Mouse (Mus musculus) embryonic facial prominence, embryonic 14.5 days (tissue): Measurements from ENCODE around the gene Pde10a. TPM values are rescaled to one million over a fixed set of nuclear protein-coding genes. Genes with fewer than 3 reads are reported as not detected.

Experiments
- ATAC-seq: fragments of 200-750 bp; cut with Nextera tagmentation; 2 replicates; pipeline ENCODE4 v1.8.0; 2017; ENCODE audit warnings: low read depth, moderate number of reproducible peaks, moderate TSS enrichment
- DNase-seq: peaks from one replicate; pipeline ENCODE4 v3.0.0-alpha.2; 2015; ENCODE audit warnings: low spot score
- H3K27ac ChIP-seq: fragments of 300-500 bp; sonication (generic); replicated peaks from 2 replicates; pipeline ENCODE4 v1.5.1; 2014; ENCODE audit warnings: low read depth, mild to moderate bottlenecking, low read length, moderate library complexity
- H3K27me3 ChIP-seq: fragments of 300-500 bp; sonication (generic); replicated peaks from 2 replicates; pipeline ENCODE4 v1.6.1; 2014; ENCODE audit warnings: low read length; ENCODE audit not compliant: control insufficient read depth, insufficient read depth
- H3K36me3 ChIP-seq: fragments of 300-500 bp; sonication (generic); 2 replicates; pipeline ENCODE4 v1.6.1; 2014; ENCODE audit warnings: low read length, mixed read lengths; ENCODE audit not compliant: control insufficient read depth, insufficient read depth
- H3K4me1 ChIP-seq: fragments of 300-500 bp; sonication (generic); 2 replicates; pipeline ENCODE4 v1.6.1; 2014; ENCODE audit warnings: antibody characterized with exemption, low read length; ENCODE audit not compliant: control insufficient read depth, insufficient read depth
- H3K4me2 ChIP-seq: fragments of 300-500 bp; sonication (generic); 2 replicates; pipeline ENCODE4 v1.6.1; 2014; ENCODE audit warnings: low read depth, mild to moderate bottlenecking, low read length, moderate library complexity, mixed read lengths
- H3K4me3 ChIP-seq: fragments of 300-500 bp; sonication (generic); 2 replicates; pipeline ENCODE4 v1.5.1; 2014; ENCODE audit warnings: low read depth, mild to moderate bottlenecking, low read length
- H3K9ac ChIP-seq: fragments of 300-500 bp; sonication (generic); 2 replicates; pipeline ENCODE4 v1.6.1; 2014; ENCODE audit warnings: low read depth, mild to moderate bottlenecking, low read length, moderate library complexity, mixed read lengths
- H3K9me3 ChIP-seq: fragments of 300-500 bp; sonication (generic); 2 replicates; pipeline ENCODE4 v1.6.1; 2016; ENCODE audit warnings: low read length; ENCODE audit not compliant: control insufficient read depth
- WGBS: fragments of 180-500 bp; shearing (Covaris S2); extraction: QIAGEN DNeasy Blood & Tissue Kit; methylation state at CpG from one replicate; pipeline ENCODE4 v1.1.7; 2014; 5-methylcytosine and 5-hydroxymethylcytosine counted together
- polyA plus RNA-seq: library from polyadenylated mRNA; unstranded; fragments of >200 nt; fragmentation: Nextera tagmentation; extraction: Ambion mirVana; gene quantifications from 2 replicates; pipeline ENCODE4 v1.2.1, GENCODE M21; 2014

Gene Pde10a
- polyA plus RNA-seq, 1 experiment from 2014 or later, result 2.3 TPM

DNA sequence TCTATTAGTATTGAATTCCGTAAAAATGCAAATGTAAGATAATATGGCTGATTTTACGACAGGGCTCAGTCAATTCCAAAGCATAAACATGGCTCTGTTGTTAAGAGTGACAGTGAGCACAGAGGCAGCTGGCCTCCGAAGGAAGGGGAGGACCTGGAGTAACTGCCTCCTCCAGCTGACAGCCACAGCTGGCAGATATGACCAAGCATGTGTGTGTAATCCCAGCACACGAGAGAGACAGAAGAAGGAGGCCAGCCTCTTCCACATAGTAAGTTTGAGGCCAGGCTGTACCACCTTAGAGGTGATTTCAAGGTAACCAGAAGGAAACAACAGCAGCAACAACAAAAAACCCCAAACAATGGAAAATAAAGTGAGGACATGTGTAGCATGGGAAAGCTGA, 397.9 kb downstream of the Pde10a start:
- ATAC-seq, result no peak
- no peak overlapping the region for H3K4me3 ChIP-seq
- H3K4me1 ChIP-seq, result no peaks in the 10 kb centered on the region
- H3K9ac ChIP-seq, result no peak overlapping the region
- no peaks in the 10 kb centered on the region for H3K9me3 ChIP-seq
- no peaks in the 10 kb centered on the region for H3K36me3 ChIP-seq
- DNase-seq, result no peak
- no peak overlapping the region for H3K27ac ChIP-seq
- 37% methylated on average over 4 of the region's 4 CpGs for WGBS
- H3K4me2 ChIP-seq, result no peak overlapping the region
- no peaks in the 10 kb centered on the region for H3K27me3 ChIP-seq

DNA sequence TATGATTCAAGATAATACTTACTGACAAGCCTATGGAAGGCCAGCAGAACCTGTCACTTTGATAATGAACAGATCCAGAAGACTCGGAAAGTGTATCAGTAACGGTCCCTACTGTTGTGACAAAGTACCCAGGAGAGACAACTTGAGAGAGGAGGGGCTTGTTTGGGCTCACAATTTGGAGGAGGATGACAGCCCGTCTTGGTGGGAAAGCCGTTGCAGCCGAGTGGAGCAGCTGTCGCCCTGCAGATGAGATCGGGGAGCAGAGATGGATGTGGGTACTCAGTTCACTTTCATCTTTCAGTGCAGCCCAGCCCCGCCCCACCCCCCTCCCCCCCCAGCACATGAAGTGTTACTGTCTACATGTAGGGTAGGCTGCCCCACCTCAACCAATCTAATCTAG, 398.6 kb downstream of the Pde10a start:
- WGBS, result 80% methylated on average over 8 of the region's 8 CpGs
- no peaks in the 10 kb centered on the region for H3K36me3 ChIP-seq
- no peaks in the 10 kb centered on the region for H3K9me3 ChIP-seq
- H3K4me1 ChIP-seq, result no peaks in the 10 kb centered on the region
- no peak overlapping the region for H3K4me2 ChIP-seq
- no peak overlapping the region for H3K27ac ChIP-seq
- no peak overlapping the region for H3K4me3 ChIP-seq
- no peak overlapping the region for H3K9ac ChIP-seq
- H3K27me3 ChIP-seq, result no peaks in the 10 kb centered on the region
- ATAC-seq (no peak), DNase-seq (no peak)

DNA sequence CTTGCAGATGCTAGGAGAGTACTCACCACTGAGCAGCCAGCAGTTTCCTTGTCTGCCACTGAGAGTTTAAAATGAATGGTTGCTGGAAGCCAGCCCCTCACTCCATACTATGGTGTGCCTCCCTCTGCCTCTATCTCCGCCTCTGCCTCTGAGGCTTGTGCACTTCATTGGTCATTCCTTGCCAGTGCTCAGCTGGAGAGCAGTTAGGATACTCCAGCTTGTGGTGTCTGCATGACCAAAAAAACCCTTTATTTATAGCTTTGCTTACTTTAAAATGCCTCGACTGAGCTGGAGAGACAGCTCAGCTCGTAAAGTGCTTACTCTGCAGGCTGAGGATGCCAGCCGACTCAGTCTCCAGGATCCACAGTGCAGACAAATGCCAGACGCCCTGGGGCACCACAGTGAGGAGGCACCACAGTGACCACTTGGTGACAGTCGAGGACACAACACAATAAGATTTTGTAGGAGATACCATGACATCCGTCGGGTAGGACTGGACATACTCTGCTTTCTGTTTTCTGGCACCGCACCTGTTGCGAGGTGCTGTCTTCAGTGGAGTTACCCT, 400.7 kb downstream of the Pde10a start:
- ATAC-seq, result no peak
- Histone ChIP-seq H3K27me3 (no peaks in the 10 kb centered on the region), H3K4me1 (no peaks in the 10 kb centered on the region), H3K27ac (no peak overlapping the region), H3K4me2 (no peak overlapping the region), H3K9ac (no peak overlapping the region), H3K36me3 (no peaks in the 10 kb centered on the region), H3K4me3 (no peak overlapping the region), H3K9me3 (no peaks in the 10 kb centered on the region)
- 56% methylated on average over 10 of the region's 10 CpGs for WGBS
- DNase-seq, result peak; percentile 22

DNA sequence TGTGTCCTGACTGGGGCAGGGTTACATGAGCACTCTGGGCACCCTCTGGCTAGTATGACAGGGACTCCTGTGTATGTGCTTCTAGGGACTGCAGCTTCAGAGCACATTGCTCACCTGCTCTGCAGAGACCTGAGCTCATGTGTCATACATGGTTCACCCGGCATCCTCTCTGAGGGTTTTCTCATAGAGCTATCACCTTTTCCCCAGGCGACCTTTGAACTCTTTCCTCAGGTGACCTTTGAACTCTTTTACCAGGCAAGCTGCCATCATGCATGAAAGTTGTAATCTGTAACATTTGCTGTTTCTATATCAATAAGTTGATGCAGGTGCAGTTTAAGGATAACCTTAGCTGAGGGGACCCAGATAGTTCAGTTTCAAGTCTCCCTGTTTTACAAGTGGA, 403.4 kb downstream of the Pde10a start:
- Histone ChIP-seq H3K4me1 (no peaks in the 10 kb centered on the region), H3K27me3 (no peaks in the 10 kb centered on the region), H3K9me3 (no peaks in the 10 kb centered on the region), H3K4me2 (no peak overlapping the region), H3K9ac (no peak overlapping the region), H3K36me3 (no peaks in the 10 kb centered on the region), H3K4me3 (no peak overlapping the region), H3K27ac (no peak overlapping the region)
- WGBS, result 48% methylated on average over 2 of the region's 2 CpGs
- no peak for DNase-seq
- no peak for ATAC-seq

DNA sequence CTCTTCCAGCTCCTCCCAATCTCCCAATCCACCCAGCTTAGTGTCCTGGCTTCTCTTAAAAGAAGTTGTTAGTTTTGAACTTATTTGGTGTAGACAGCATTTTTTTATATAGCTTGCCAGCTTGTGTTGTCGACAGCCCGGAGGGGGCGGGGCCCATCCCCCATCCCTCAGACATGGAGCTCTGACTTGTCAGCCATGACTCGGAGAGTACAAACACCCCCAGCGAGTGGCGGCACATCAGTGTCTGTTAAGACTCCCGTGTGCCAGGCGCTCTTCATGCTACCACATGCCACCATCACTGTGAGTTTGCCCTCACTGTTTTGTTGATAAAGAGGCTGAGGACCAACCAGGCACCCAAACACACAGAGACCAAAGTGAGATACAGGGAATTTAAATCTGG, 404.5 kb downstream of the Pde10a start:
- 57% methylated on average over 8 of the region's 8 CpGs for WGBS
- Histone ChIP-seq H3K9me3 (no peaks in the 10 kb centered on the region), H3K27ac (no peak overlapping the region), H3K4me3 (no peak overlapping the region), H3K36me3 (no peaks in the 10 kb centered on the region), H3K9ac (no peak overlapping the region), H3K4me2 (no peak overlapping the region), H3K4me1 (no peaks in the 10 kb centered on the region), H3K27me3 (peaks cover 4% of the 10 kb centered on the region; the same call in 1 of the 2 replicates)
- DNase-seq (no peak), ATAC-seq (no peak)

DNA sequence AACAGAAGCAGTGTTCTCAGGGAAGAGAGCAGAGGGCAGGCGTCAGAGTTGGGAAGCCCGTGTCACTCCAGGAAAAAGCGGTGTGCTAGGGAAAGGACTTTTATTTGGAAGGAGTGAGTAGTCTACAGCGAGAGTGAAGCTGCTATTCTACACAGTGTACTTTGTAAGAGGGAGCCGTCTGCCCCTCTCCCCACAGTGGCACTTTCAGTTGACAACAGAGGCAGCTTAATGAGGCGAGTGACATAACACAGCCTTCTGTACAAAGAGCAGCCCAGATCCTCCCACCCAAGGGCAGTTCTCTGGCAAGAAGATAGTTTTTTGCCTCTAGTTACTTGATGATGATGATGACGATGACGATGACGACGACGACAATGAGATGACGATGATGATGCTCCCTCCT, 410.4 kb downstream of the Pde10a start:
- no peaks in the 10 kb centered on the region for H3K4me1 ChIP-seq
- ATAC-seq (no peak), DNase-seq (no peak)
- peaks cover 5% of the 10 kb centered on the region; the same call in 1 of the 2 replicates for H3K27me3 ChIP-seq
- H3K9me3 ChIP-seq, result no peaks in the 10 kb centered on the region
- H3K4me3 ChIP-seq, result no peak overlapping the region
- no peaks in the 10 kb centered on the region for H3K36me3 ChIP-seq
- WGBS, result 47% methylated on average over 12 of the region's 12 CpGs
- H3K27ac ChIP-seq, result no peak overlapping the region
- no peak overlapping the region for H3K4me2 ChIP-seq
- no peak overlapping the region for H3K9ac ChIP-seq

DNA sequence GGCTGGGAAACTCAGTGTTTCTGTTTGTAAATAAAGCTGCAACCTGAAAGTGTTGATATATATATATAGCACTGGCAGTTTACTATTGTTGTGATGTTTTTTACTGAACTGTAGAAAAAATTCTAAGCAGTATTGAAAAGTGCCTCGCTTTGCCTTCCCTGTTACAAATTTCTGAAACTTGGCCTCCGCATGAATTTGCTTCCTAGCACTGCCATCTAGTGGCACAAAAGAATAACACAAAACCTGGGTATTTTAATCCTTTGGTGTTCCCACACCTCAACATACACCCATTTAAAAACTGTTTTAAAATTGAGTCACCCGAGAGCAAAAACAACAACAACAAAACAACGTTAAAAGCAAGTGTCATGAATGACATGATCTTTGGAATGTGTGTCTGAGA, 411.4 kb downstream of the Pde10a start:
- Histone ChIP-seq H3K4me2 (no peak overlapping the region), H3K27me3 (peaks cover 5% of the 10 kb centered on the region; the same call in 1 of the 2 replicates), H3K4me3 (no peak overlapping the region), H3K4me1 (no peaks in the 10 kb centered on the region), H3K27ac (no peak overlapping the region), H3K36me3 (no peaks in the 10 kb centered on the region), H3K9me3 (no peaks in the 10 kb centered on the region), H3K9ac (no peak overlapping the region)
- ATAC-seq (no peak), DNase-seq (peak; percentile 63)
- WGBS, result 3% methylated on average over 4 of the region's 4 CpGs

DNA sequence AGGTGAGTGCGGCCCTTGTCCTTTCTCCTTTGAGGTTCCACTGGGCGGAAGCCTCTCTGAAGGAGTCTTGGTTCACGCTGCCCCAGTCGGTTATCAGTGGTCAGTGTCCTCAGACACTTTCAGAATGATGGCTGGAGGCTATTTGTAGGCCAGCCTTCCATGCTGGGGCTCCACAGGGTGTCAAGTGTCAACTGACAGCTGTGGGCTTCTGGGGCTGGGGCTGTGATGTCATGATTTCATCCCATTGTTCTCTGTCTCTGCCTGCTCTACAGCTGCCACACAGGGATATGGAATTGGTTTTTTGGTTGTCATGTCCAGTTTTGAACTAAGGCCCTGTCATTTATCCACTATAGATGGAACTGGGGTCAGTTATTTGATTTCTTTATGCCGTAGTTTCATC, 426.4 kb downstream of the Pde10a start:
- Histone ChIP-seq H3K9me3 (no peaks in the 10 kb centered on the region), H3K4me1 (no peaks in the 10 kb centered on the region), H3K36me3 (0 out of 2 replicates have a peak, but pooled peaks cover 6% of the 10 kb centered on the region), H3K4me2 (no peak overlapping the region), H3K27me3 (no peaks in the 10 kb centered on the region), H3K9ac (no peak overlapping the region), H3K4me3 (no peak overlapping the region), H3K27ac (no peak overlapping the region)
- 56% methylated on average over 5 of the region's 5 CpGs for WGBS
- DNase-seq, result peak; percentile 51
- ATAC-seq, result no peak

DNA sequence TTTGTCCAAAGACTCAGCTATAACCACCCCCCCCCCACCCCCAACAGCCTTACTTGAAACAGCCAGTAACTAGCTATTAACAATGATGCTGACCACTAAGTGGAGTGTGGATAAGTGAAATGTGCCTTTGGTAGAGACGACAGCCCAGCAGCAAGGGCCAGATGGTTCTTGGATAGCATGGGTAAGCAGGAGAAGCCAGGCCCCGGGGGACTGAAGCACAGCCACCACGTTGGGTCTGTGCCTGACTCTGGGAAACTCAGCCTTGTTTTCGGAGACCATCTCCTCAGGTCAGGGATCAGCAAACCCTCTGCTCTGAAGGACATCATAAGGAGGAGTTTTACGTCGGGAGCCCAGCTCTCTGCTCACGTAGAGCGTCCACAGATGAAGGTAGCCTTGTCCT, 427.8 kb downstream of the Pde10a start:
- H3K4me2 ChIP-seq, result no peak overlapping the region
- H3K4me1 ChIP-seq, result no peaks in the 10 kb centered on the region
- DNase-seq, result no peak
- 86% methylated on average over 8 of the region's 8 CpGs for WGBS
- no peak for ATAC-seq
- no peak overlapping the region for H3K9ac ChIP-seq
- no peaks in the 10 kb centered on the region for H3K27me3 ChIP-seq
- H3K36me3 ChIP-seq, result 0 out of 2 replicates have a peak, but pooled peaks cover 6% of the 10 kb centered on the region
- no peak overlapping the region for H3K27ac ChIP-seq
- H3K9me3 ChIP-seq, result no peaks in the 10 kb centered on the region
- H3K4me3 ChIP-seq, result no peak overlapping the region
